8 mouse cellular contexts compared by ENCODE assay signal in genomic region chr2:74697567-74698121, GRCm38 (mm10). TPM values are rescaled to one million over a fixed set of nuclear protein-coding genes. Genes with fewer than 3 reads are reported as not detected.
DNase-seq lines count a peak whose midpoint lies in the region; ATAC-seq and TF ChIP-seq lines count a peak whose summit lies in the region.

Gene Hoxd9, plus strand, starts transcription at chr2:74697727.

- ATAC-seq in midbrain, embryonic 12.5 days (ENCODE audit: low FRiP score, low read depth): peak; percentile 78

- no peaks in the 10 kb centered on the region for H3K36me3 ChIP-seq in E14TG2a.4 (ENCODE audit: insufficient read depth, low read length)
- no peaks in the 10 kb centered on the region for H3K36me3 ChIP-seq in midbrain, embryonic 12.5 days

- peak within 1 kb of the TSS; percentile 64 for H3K4me3 ChIP-seq in E14TG2a.4 (replicated peaks; ENCODE audit: low read length)
- H3K4me3 ChIP-seq in gastrocnemius, adult 2 months: peak within 1 kb of the TSS; percentile 93
- peak within 1 kb of the TSS; percentile 35 for H3K4me3 ChIP-seq in midbrain, embryonic 12.5 days

- no peaks in the 10 kb centered on the region for H3K9me3 ChIP-seq in E14TG2a.4 (ENCODE audit: low read length)
- H3K9me3 ChIP-seq in midbrain, embryonic 12.5 days: no peaks in the 10 kb centered on the region

- no peak within 1 kb of the TSS for H3K9ac ChIP-seq in midbrain, embryonic 12.5 days (replicated peaks)

- peak within 1 kb of the TSS; percentile 98 for H3K27ac ChIP-seq in gastrocnemius, adult 2 months
- no peak within 1 kb of the TSS for H3K27ac ChIP-seq in midbrain, embryonic 12.5 days (replicated peaks)

- intact Hi-C loops in gastrocnemius, adult 2 months (cut with DNase I): no loop called here

- H3K4me2 ChIP-seq in midbrain, embryonic 12.5 days (replicated peaks): peak within 1 kb of the TSS; percentile 53

- H3K4me1 ChIP-seq in E14TG2a.4 (replicated peaks; ENCODE audit: low read depth, low read length): peaks cover 38% of the 10 kb centered on the region
- peaks cover 14% of the 10 kb centered on the region for H3K4me1 ChIP-seq in midbrain, embryonic 12.5 days

- no peak for TF ChIP-seq CTCF in E14TG2a.4 (conservative IDR thresholded peaks at IDR 0.05; ENCODE audit: low read length)
- peak; percentile 54 for TF ChIP-seq CTCF in gastrocnemius, adult 2 months (IDR thresholded peaks at IDR 0.05)

- DNase-seq in adrenal gland, adult 18-20 months (ENCODE audit: low spot score in 2 of 2): peak; percentile 67 to 76
- peak; percentile 90 for DNase-seq in gastrocnemius, adult 2 months
- DNase-seq in kidney, adult 18-20 months: peak; percentile 86
- DNase-seq in frontal cortex, postnatal 14 days (ENCODE audit: low spot score in 2 of 2): no peak
- DNase-seq in thymus, postnatal 25 days: no peak
- DNase-seq in right cerebral cortex, postnatal 10 days (ENCODE audit: low spot score in 2 of 2): no peak

- under 1% methylated on average over 43 of the region's 43 CpGs for whole genome bisulfite sequencing in midbrain, embryonic 12.5 days

- peaks cover 97% of the 10 kb centered on the region for H3K27me3 ChIP-seq in E14TG2a.4 (ENCODE audit: insufficient read depth, low read length)
- H3K27me3 ChIP-seq in midbrain, embryonic 12.5 days: peaks cover 95% of the 10 kb centered on the region

RNA-seq across cellular contexts. Expression of gene Hoxd9, which starts in this region (rescaled TPM):
- 1 to 10 TPM; 3.5 to 4.3 TPM for total RNA-seq in adrenal gland, adult 18-20 months (2021)
- 10 to 100 TPM; 15.8 to 19.1 TPM for total RNA-seq in gastrocnemius, adult 2 months (2021)
- polyA plus RNA-seq in midbrain, embryonic 12.5 days (2016; fragmentation: Nextera tagmentation; extraction: Ambion mirVana): not detected in 2 replicates

Comparison
In these comparisons a context has a peak if more than half of its experiments do, and no peak if none do; other contexts are left out.
1. Peak in ATAC-seq, H3K4me3 ChIP-seq and H3K4me2 ChIP-seq in midbrain, embryonic 12.5 days; RNA of the gene not detected or under 1 TPM.
2. H3K4me3 ChIP-seq: peak in every context shown above with its lines; median percentile 93 in gastrocnemius, adult 2 months; 64 in E14TG2a.4; 35 in midbrain, embryonic 12.5 days.
3. DNase-seq: peak in adrenal gland, adult 18-20 months (2 of 2), gastrocnemius, adult 2 months (single experiment) and kidney, adult 18-20 months (single experiment); none in frontal cortex, postnatal 14 days (0 of 2), thymus, postnatal 25 days (single experiment) and right cerebral cortex, postnatal 10 days (0 of 2).